Mouse (Mus musculus) lung, adult 18-20 months (tissue): ENCODE results near the gene Spg20.

Experiments used
- DNase-seq, 2 experiments: peaks; one replicate each; pipeline ENCODE4 v3.0.0; 2022; ENCODE audit warnings: mixed read lengths in 2 of 2

Gene Spg20

DNA sequence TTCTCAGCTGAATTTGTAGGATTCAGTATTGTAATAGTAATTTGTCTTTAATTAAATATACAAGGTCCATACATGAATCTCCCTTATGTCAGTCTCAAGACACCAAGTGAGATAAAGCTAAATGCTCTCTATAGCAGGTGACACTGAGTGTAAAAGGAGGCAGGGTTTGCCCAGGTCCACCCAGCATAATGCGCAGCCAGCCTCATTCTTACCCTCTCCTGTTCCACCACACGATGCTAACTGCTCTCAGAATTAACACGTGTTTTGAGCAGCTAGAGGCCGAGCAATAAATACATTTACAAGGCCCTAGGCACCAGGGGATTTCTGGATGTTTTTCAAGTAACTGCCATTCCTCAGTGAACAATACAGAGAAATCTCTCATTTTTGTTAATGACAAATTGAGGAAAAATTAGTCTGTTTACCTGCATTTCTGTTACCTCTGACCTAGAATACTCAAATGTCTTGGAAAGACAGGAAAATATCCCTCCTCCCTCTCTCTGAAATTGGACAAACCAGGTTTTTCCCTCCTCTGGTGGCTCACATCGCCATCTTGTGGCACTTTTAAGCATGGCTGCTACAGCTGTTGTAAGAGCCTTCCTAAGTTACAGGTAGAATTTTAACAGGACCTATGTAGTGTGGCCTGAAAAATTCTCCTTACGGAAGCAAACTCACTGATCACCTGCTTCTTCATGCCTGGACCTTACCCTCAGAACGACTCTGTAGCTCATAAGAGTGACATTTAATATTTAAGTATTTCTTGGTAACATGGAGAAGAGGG lies 39.9 kb downstream of the Spg20 start:
- peak; percentile 20 to 30 for DNase-seq

DNA sequence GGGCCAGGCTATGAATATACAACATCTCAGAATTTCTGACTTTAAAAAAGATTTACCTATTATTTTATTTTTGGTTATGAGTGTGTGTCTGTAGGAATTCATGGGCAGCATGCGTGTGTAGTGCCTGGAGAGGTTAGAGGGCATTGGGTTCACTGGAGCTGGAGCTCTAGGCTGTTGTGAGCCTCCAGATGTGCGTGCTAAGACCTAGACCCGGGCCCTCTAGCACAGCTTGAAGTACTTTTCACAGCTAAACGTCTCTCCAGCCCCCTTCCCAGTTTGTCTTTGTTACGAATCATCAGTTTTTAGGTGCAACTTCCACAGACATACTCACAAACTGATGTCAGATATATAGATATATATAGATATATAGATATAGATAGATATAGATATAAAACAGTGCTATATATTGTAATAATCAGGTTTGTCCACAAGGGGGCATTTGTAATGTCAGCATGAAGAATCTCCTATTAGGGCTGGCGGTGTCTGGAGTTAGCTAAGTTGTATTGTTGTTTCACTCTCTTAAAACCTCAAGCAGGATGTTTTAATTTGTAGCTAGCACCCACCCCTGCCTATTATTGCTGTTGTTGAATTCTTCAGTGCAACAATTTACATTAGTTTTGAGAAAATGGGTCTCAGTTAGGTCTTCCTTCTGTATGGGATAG lies 40.9 kb downstream of the Spg20 start:
- no peak for DNase-seq

- DNase-seq, result no peak
Measured at GRCm38 (mm10) chr3:55154163-55154562, 42.3 kb downstream of the Spg20 start.

DNA sequence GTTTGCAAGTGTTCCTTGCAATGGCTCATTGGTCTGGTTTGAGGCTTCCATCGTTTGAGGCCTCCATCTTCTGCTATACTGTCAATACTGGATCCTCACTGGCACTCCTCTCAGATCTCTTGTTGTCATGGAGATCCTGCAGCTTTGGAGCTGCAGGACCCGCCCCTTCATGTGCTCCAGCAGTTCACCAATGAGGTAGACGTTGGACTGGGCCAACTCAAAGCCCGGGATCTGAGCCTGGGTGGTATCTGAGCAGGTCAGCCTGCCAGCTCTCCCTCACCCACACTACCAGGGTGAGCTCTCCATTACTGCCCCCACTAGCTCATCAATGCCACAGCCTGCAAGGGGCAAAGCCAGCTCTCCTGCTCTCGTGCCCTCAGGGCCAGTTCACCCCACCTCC lies 45.5 kb downstream of the Spg20 start:
- DNase-seq, result no peak

DNA sequence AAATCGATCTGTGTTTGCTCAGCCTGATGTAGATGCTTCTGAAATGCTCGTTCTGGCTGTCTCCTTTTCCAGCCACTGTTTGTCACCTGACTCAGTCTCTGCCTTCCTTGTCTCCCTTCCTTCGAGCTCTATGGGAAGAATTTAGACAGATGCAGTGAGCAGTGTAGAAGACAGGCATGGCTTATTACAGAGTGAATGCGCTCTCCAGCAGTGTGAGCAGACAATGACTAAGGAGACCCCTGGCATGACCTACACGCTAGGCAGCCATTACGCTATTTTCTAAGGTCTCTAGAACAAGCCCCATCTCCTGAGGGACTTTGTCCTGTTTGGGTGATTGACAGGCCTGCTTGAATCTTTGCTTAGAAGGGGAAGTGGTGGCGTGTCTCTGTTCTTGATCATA lies 49.2 kb downstream of the Spg20 start:
- DNase-seq, result no peak

- no peak for DNase-seq
Measured at GRCm38 (mm10) chr3:55163510-55163909, 51.6 kb downstream of the Spg20 start.

DNA sequence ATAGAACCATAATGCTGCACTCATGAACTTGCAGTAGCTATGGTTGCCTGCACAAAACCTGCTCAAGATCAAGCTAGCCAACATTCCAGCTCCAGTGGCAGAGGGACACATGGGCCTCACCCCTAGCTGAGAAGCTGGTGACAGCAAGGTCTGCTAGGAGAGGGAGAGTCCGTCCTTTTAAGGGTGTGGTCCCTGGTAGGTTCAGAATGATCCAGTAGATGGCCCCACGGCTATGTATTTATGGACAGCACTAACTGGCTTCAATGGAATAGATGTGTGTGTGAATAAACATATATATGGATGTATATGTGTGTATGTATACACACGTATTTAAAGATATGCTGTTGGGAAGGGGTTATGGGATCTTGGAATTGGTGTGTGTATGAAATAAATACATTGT lies 60.6 kb downstream of the Spg20 start:
- no peak for DNase-seq

- no peak for DNase-seq
Measured at GRCm38 (mm10) chr3:55177271-55177670, 65.4 kb downstream of the Spg20 start.

- no peak for DNase-seq
Measured at GRCm38 (mm10) chr3:55181766-55182165, 69.9 kb downstream of the Spg20 start, which contains the start of gene Sohlh2. TSS of gene Sohlh2 (plus strand) at chr3:55182028.
